Comparison of ENCODE assay signal across 12 mouse cellular contexts in genomic region chr12:69494648-69495047, GRCm38 (mm10).
DNase-seq lines count a peak whose midpoint lies in the region; ATAC-seq and TF ChIP-seq lines count a peak whose summit lies in the region.
"Had no signal": no experiment of that assay in that cellular context is flagged by ENCODE, and none has a peak within 500 bp of the region (broad histone marks: within the 10 kb centered on the region; RNA-seq: fewer than 3 reads in every experiment).

No protein-coding gene starts in this region.

- TF ChIP-seq CTCF in hindbrain, postnatal 0 days (IDR thresholded peaks at IDR 0.05; ENCODE audit: low read depth): no peak

- peak overlapping the region; percentile 30; the same call in 1 of the 2 replicates for H3K27ac ChIP-seq in embryonic facial prominence, embryonic 15.5 days (replicated peaks)
- no peak overlapping the region for H3K27ac ChIP-seq in embryonic facial prominence, embryonic 10.5 days (replicated peaks)
- H3K27ac ChIP-seq in hindbrain, postnatal 0 days: no peak overlapping the region
- no peak overlapping the region for H3K27ac ChIP-seq in hindbrain, embryonic 12.5 days
- peak overlapping the region; percentile 86 for H3K27ac ChIP-seq in lung, embryonic 16.5 days (ENCODE audit: low read length)
- H3K27ac ChIP-seq: liver, embryonic 14.5 days; neural tube, embryonic 13.5 days had no signal

- no peak overlapping the region for H3K9ac ChIP-seq in embryonic facial prominence, embryonic 15.5 days
- no peak overlapping the region for H3K9ac ChIP-seq in hindbrain, postnatal 0 days (replicated peaks; ENCODE audit: low read length)
- H3K9ac ChIP-seq in hindbrain, embryonic 12.5 days: no peak overlapping the region
- no peak overlapping the region for H3K9ac ChIP-seq in lung, embryonic 16.5 days (ENCODE audit: low read length)
- H3K9ac ChIP-seq: liver, embryonic 14.5 days; neural tube, embryonic 13.5 days had no signal

- no peak for ATAC-seq in embryonic facial prominence, embryonic 15.5 days (ENCODE audit: insufficient number of reproducible peaks, low FRiP score, low TSS enrichment, low read depth)
- ATAC-seq in hindbrain, postnatal 0 days: no peak
- no peak for ATAC-seq in hindbrain, embryonic 12.5 days (ENCODE audit: low FRiP score)
- ATAC-seq in lung, embryonic 16.5 days (ENCODE audit: low read depth): peak; percentile 52
- no peak for ATAC-seq in granulocyte monocyte progenitor cell, adult 5-6 weeks (replicated peaks; ENCODE audit: poor library complexity, severe bottlenecking)

- H3K36me3 ChIP-seq in embryonic facial prominence, embryonic 15.5 days: no peaks in the 10 kb centered on the region
- no peaks in the 10 kb centered on the region for H3K36me3 ChIP-seq in embryonic facial prominence, embryonic 10.5 days (replicated peaks)
- no peaks in the 10 kb centered on the region for H3K36me3 ChIP-seq in hindbrain, postnatal 0 days (ENCODE audit: insufficient read depth, low read length)
- no peaks in the 10 kb centered on the region for H3K36me3 ChIP-seq in hindbrain, embryonic 12.5 days
- no peaks in the 10 kb centered on the region for H3K36me3 ChIP-seq in lung, embryonic 16.5 days (ENCODE audit: control insufficient read depth, insufficient read depth, low read length)
- H3K36me3 ChIP-seq: neural tube, embryonic 13.5 days had no signal

- no peak overlapping the region for H3K4me3 ChIP-seq in embryonic facial prominence, embryonic 15.5 days (replicated peaks)
- no peak overlapping the region for H3K4me3 ChIP-seq in embryonic facial prominence, embryonic 10.5 days
- H3K4me3 ChIP-seq in hindbrain, postnatal 0 days (ENCODE audit: low read length): no peak overlapping the region
- no peak overlapping the region for H3K4me3 ChIP-seq in hindbrain, embryonic 12.5 days
- no peak overlapping the region for H3K4me3 ChIP-seq in lung, embryonic 16.5 days (ENCODE audit: low read length)
- H3K4me3 ChIP-seq: erythroblast, embryonic 14.5 days; neural tube, embryonic 13.5 days had no signal

- no peaks in the 10 kb centered on the region for H3K27me3 ChIP-seq in embryonic facial prominence, embryonic 15.5 days
- no peaks in the 10 kb centered on the region for H3K27me3 ChIP-seq in embryonic facial prominence, embryonic 10.5 days (replicated peaks; ENCODE audit: low read depth, poor library complexity, severe bottlenecking)
- no peaks in the 10 kb centered on the region for H3K27me3 ChIP-seq in hindbrain, postnatal 0 days (ENCODE audit: insufficient read depth, low read length)
- no peaks in the 10 kb centered on the region; the same call in 1 of the 2 replicates for H3K27me3 ChIP-seq in hindbrain, embryonic 12.5 days
- no peaks in the 10 kb centered on the region for H3K27me3 ChIP-seq in lung, embryonic 16.5 days (ENCODE audit: control insufficient read depth, insufficient read depth, low read depth, low read length)
- H3K27me3 ChIP-seq: neural tube, embryonic 13.5 days had no signal

- peaks cover 38% of the 10 kb centered on the region for H3K4me1 ChIP-seq in embryonic facial prominence, embryonic 15.5 days
- no peaks in the 10 kb centered on the region for H3K4me1 ChIP-seq in embryonic facial prominence, embryonic 10.5 days
- H3K4me1 ChIP-seq in hindbrain, postnatal 0 days (ENCODE audit: insufficient read depth, low read length): peaks cover 5% of the 10 kb centered on the region
- H3K4me1 ChIP-seq in hindbrain, embryonic 12.5 days: no peaks in the 10 kb centered on the region
- H3K4me1 ChIP-seq in lung, embryonic 16.5 days (replicated peaks; ENCODE audit: control insufficient read depth, insufficient read depth, low read length): peaks cover 29% of the 10 kb centered on the region

- DNase-seq in embryonic facial prominence, embryonic 10.5 days (ENCODE audit: low spot score): no peak
- DNase-seq in hindbrain, postnatal 0 days (ENCODE audit: low spot score): peak; percentile 35
- peak; percentile 88 for DNase-seq in Muller cell, postnatal 12 days (ENCODE audit: inconsistent ontology term)
- DNase-seq in spleen, postnatal 36 days (ENCODE audit: low spot score in 2 of 2): no peak
- DNase-seq: midbrain, embryonic 14.5 days had no signal

- 38% methylated on average over 8 of the region's 8 CpGs for WGBS in embryonic facial prominence, embryonic 15.5 days
- 90% methylated on average over 8 of the region's 8 CpGs for WGBS in embryonic facial prominence, embryonic 10.5 days
- WGBS in hindbrain, postnatal 0 days: 35% methylated on average over 8 of the region's 8 CpGs
- WGBS in hindbrain, embryonic 12.5 days: 79% methylated on average over 8 of the region's 8 CpGs
- 23% methylated on average over 8 of the region's 8 CpGs for WGBS in lung, embryonic 16.5 days

- no peak overlapping the region for H3K4me2 ChIP-seq in embryonic facial prominence, embryonic 15.5 days (replicated peaks)
- no peak overlapping the region for H3K4me2 ChIP-seq in hindbrain, postnatal 0 days (ENCODE audit: low read depth, low read length)
- no peak overlapping the region for H3K4me2 ChIP-seq in hindbrain, embryonic 12.5 days (replicated peaks)
- H3K4me2 ChIP-seq in lung, embryonic 16.5 days (ENCODE audit: low read depth, low read length): no peak overlapping the region
- H3K4me2 ChIP-seq: neural tube, embryonic 13.5 days had no signal

- H3K9me3 ChIP-seq in embryonic facial prominence, embryonic 15.5 days (replicated peaks): no peaks in the 10 kb centered on the region
- no peaks in the 10 kb centered on the region for H3K9me3 ChIP-seq in embryonic facial prominence, embryonic 10.5 days
- no peaks in the 10 kb centered on the region for H3K9me3 ChIP-seq in hindbrain, postnatal 0 days (ENCODE audit: low read length)
- no peaks in the 10 kb centered on the region for H3K9me3 ChIP-seq in hindbrain, embryonic 12.5 days (replicated peaks)
- no peaks in the 10 kb centered on the region for H3K9me3 ChIP-seq in lung, embryonic 16.5 days (ENCODE audit: control insufficient read depth, low read length)
- H3K9me3 ChIP-seq: neural tube, embryonic 13.5 days had no signal

Comparison
In these comparisons a context has a peak if more than half of its experiments do, and no peak if none do; other contexts are left out.
1. H3K27ac ChIP-seq: peak in embryonic facial prominence, embryonic 15.5 days (single experiment) and lung, embryonic 16.5 days (single experiment); none in embryonic facial prominence, embryonic 10.5 days (single experiment), hindbrain, postnatal 0 days (single experiment) and hindbrain, embryonic 12.5 days (single experiment).
2. DNase-seq: peak in hindbrain, postnatal 0 days (single experiment) and Muller cell, postnatal 12 days (single experiment); none in embryonic facial prominence, embryonic 10.5 days (single experiment) and spleen, postnatal 36 days (0 of 2).